Mouse (Mus musculus) CH12.LX (cell line): ENCODE measurements around the gene Foxa1. TPM values are rescaled to one million over a fixed set of nuclear protein-coding genes. Genes with fewer than 3 reads are reported as not detected.

ENCODE experiments used
- DNase-seq: peaks from one replicate; pipeline ENCODE4 v3.0.0-alpha.2; 2013; ENCODE audit errors: extremely low read depth
- H3K27ac ChIP-seq: 2 replicates; pipeline ENCODE4 v1.5.1; 2012; ENCODE audit warnings: low read depth, mild to moderate bottlenecking, control low read depth, moderate library complexity; ENCODE audit not compliant: insufficient read depth
- H3K27me3 ChIP-seq: replicated peaks from 2 replicates; pipeline ENCODE3; 2012; ENCODE audit warnings: inconsistent platforms
- H3K36me3 ChIP-seq, 2 experiments: replicated peaks in 1 of 2; 2 replicates each; pipeline versions ENCODE3 to v1.6.1; 2012; ENCODE audit warnings: inconsistent platforms in 1 of 2, low read length in 1 of 2, mild to moderate bottlenecking in 1 of 2, mixed read lengths in 1 of 2, moderate library complexity in 1 of 2; ENCODE audit not compliant: control insufficient read depth in 1 of 2, insufficient read depth in 1 of 2
- H3K4me1 ChIP-seq, 2 experiments: 2 replicates each; pipeline ENCODE4 v1.6.1; 2012; ENCODE audit warnings: inconsistent platforms in 1 of 2, moderate library complexity in 1 of 2; ENCODE audit not compliant: insufficient read depth in 2 of 2, control insufficient read depth in 1 of 2
- H3K4me2 ChIP-seq: 2 replicates; pipeline ENCODE4 v1.6.1; 2012; ENCODE audit warnings: low read depth, mild to moderate bottlenecking, control low read depth; ENCODE audit not compliant: poor library complexity, insufficient read depth, severe bottlenecking
- H3K4me3 ChIP-seq, 3 experiments: fragments of 150-350 bp in 1 of 3; sonication (generic) in 1 of 3; replicated peaks in 1 of 3; 2 replicates each; pipeline versions ENCODE3 to v1.5.1; 2011 to 2012; ENCODE audit warnings: low read depth in 2 of 3, low read length in 2 of 3, mild to moderate bottlenecking in 2 of 3, moderate library complexity in 2 of 3, control low read depth in 1 of 3, improper control_type of control experiment in 1 of 3, inconsistent platforms in 1 of 3, mixed read lengths in 1 of 3; ENCODE audit not compliant: poor library complexity in 1 of 3
- H3K79me2 ChIP-seq: replicated peaks from 2 replicates; pipeline ENCODE4 v1.6.1; 2012; ENCODE audit warnings: mild to moderate bottlenecking, moderate library complexity; ENCODE audit not compliant: control insufficient read depth, poor library complexity, insufficient read depth, severe bottlenecking; ENCODE audit errors: extremely low read depth
- H3K9ac ChIP-seq: 2 replicates; pipeline ENCODE4 v1.6.1; 2012; ENCODE audit warnings: low read depth, mild to moderate bottlenecking, control low read depth, moderate library complexity; ENCODE audit not compliant: insufficient read depth
- H3K9me3 ChIP-seq: replicated peaks from 2 replicates; pipeline ENCODE3; 2012; ENCODE audit warnings: low read length, inconsistent platforms, mixed read lengths
- CHD1 ChIP-seq: IDR thresholded peaks from 2 replicates; pipeline ENCODE4 v1.6.1; 2012; ENCODE audit warnings: low read depth, low read length, improper control_type of control experiment, inconsistent platforms
- EP300 ChIP-seq: IDR thresholded peaks from 2 replicates; pipeline ENCODE4 v1.6.1; 2011; ENCODE audit warnings: low read length, improper control_type of control experiment
- ETS1 ChIP-seq: conservative IDR thresholded peaks from 2 replicates; pipeline ENCODE4 v1.6.1; 2012; ENCODE audit warnings: low read depth, mild to moderate bottlenecking, inconsistent platforms, low read length, improper control_type of control experiment, moderate library complexity
- HCFC1 ChIP-seq: IDR thresholded peaks from 2 replicates; pipeline ENCODE4 v1.6.1; 2012; ENCODE audit warnings: low read depth, mild to moderate bottlenecking, inconsistent platforms, low read length, improper control_type of control experiment
- JUND ChIP-seq: conservative IDR thresholded peaks from 2 replicates; pipeline ENCODE4 v1.6.1; 2011; ENCODE audit warnings: low read depth, low read length, improper control_type of control experiment
- KAT2A ChIP-seq: IDR thresholded peaks from 2 replicates; pipeline ENCODE4 v1.6.1; 2012; ENCODE audit warnings: low read length, improper control_type of control experiment, inconsistent platforms; ENCODE audit not compliant: insufficient replicate concordance
- MAX ChIP-seq: IDR thresholded peaks from 2 replicates; pipeline ENCODE4 v1.6.1; 2011; ENCODE audit warnings: low read length, improper control_type of control experiment
- MAZ ChIP-seq: IDR thresholded peaks from 2 replicates; pipeline ENCODE4 v1.6.1; 2012; ENCODE audit warnings: low read depth, mild to moderate bottlenecking, inconsistent platforms, low read length, improper control_type of control experiment, moderate library complexity
- MEF2A ChIP-seq: IDR thresholded peaks from 2 replicates; pipeline ENCODE4 v1.6.1; 2014; ENCODE audit warnings: low read depth, mild to moderate bottlenecking, inconsistent platforms, low read length, improper control_type of control experiment, borderline replicate concordance
- MXI1 ChIP-seq: IDR thresholded peaks from 2 replicates; pipeline ENCODE4 v1.6.1; 2011; ENCODE audit warnings: mild to moderate bottlenecking, low read depth, low read length, improper control_type of control experiment
- NELFE ChIP-seq: IDR thresholded peaks from 2 replicates; pipeline ENCODE4 v1.6.1; 2011; ENCODE audit warnings: low read depth, low read length, improper control_type of control experiment
- POLR2A ChIP-seq: IDR thresholded peaks from 2 replicates; pipeline ENCODE4 v1.6.1; 2011; ENCODE audit warnings: low read depth, mild to moderate bottlenecking, improper control_type of control experiment, low read length
- POLR2AphosphoS2 ChIP-seq: IDR thresholded peaks from 2 replicates; pipeline ENCODE4 v1.6.1; 2011; ENCODE audit warnings: low read depth, low read length, improper control_type of control experiment
- RAD21 ChIP-seq: IDR thresholded peaks from 2 replicates; pipeline ENCODE4 v1.6.1; 2011; ENCODE audit warnings: low read depth, mild to moderate bottlenecking, low read length, improper control_type of control experiment, moderate library complexity
- SIN3A ChIP-seq: IDR thresholded peaks from 2 replicates; pipeline ENCODE4 v1.6.1; 2012; ENCODE audit warnings: low read length, improper control_type of control experiment, inconsistent platforms
- SMC3 ChIP-seq: IDR thresholded peaks from 2 replicates; pipeline ENCODE4 v1.6.1; 2011; ENCODE audit warnings: low read depth, low read length, improper control_type of control experiment
- USF1 ChIP-seq: IDR thresholded peaks from 2 replicates; pipeline ENCODE4 v1.6.1; 2014; ENCODE audit warnings: low read depth, mild to moderate bottlenecking, inconsistent platforms, low read length, improper control_type of control experiment
- USF2 ChIP-seq: conservative IDR thresholded peaks from 2 replicates; pipeline ENCODE4 v1.6.1; 2011; ENCODE audit warnings: low read depth, low read length, improper control_type of control experiment
- dilution Hi-C: fragments of 300-500 bp; cut with MboI; formaldehyde crosslinking; loops from 2 replicates; pipeline ENCODE4 v1.14.3; 2020; ENCODE audit warnings: low sequenced_read_pairs; ENCODE audit not compliant: extremely low pct_unique_long_range_greater_than_20kb, extremely low pct_ligation_motif_present
- in situ Hi-C: fragments of 300-500 bp; cut with MboI; formaldehyde crosslinking; loops from 3 replicates; pipeline ENCODE4 v1.14.3; 2019; ENCODE audit warnings: low sequenced_read_pairs, low pct_ligation_motif_present, low pct_unique_long_range_greater_than_20kb, mixed read lengths
- polyA plus RNA-seq: library from polyadenylated mRNA; unstranded; fragments of >175 nt; gene quantifications from 2 replicates; pipeline ENCODE4 v1.2.1, GENCODE M21; 2012; ENCODE audit warnings: low read depth; ENCODE audit not compliant: insufficient read length
- total RNA-seq, 2 experiments: library from RNA; depleted of rRNA; stranded (reverse); fragments of 300-350 nt in 1 of 2; fragments of >200 nt in 1 of 2; gene quantifications; 2 replicates each; pipeline ENCODE4 v1.2.3; 2012 to 2014

Gene Foxa1
- total and polyA plus RNA-seq, 3 experiments, result not detected

DNA sequence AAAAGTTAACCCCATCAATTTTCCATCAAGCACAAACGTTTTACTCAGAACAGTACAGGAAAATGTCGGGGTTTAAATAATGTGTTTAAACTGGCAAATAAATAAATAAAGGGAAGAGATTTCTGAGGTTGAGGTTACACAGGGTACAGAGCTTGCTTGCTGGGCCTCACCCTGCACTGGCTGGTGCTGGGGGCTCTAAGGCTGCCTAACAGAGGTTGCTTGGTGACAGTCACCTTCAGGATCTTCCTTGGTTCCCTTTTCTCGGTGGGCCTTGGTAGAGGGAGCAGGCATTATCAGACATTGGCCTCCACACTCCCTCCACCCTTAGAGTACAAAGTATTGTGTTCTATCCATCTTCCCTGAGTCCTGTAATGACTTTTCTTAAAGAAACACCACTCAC lies 5.6 kb upstream of the Foxa1 start:
- in situ Hi-C loops, result no loop called here
- H3K9me3 ChIP-seq, result no peaks in the 10 kb centered on the region
- no peak overlapping the region for H3K4me3 ChIP-seq
- no peak for DNase-seq
- no peaks in the 10 kb centered on the region for H3K79me2 ChIP-seq
- no peak overlapping the region for H3K9ac ChIP-seq
- TF ChIP-seq HCFC1, result no peak
- H3K36me3 ChIP-seq, result no peaks in the 10 kb centered on the region
- H3K27ac ChIP-seq, result no peak overlapping the region
- H3K27me3 ChIP-seq, result no peaks in the 10 kb centered on the region
- dilution Hi-C loops, result no loop called here
- no peak overlapping the region for H3K4me2 ChIP-seq
- H3K4me1 ChIP-seq, result no peaks in the 10 kb centered on the region

DNA sequence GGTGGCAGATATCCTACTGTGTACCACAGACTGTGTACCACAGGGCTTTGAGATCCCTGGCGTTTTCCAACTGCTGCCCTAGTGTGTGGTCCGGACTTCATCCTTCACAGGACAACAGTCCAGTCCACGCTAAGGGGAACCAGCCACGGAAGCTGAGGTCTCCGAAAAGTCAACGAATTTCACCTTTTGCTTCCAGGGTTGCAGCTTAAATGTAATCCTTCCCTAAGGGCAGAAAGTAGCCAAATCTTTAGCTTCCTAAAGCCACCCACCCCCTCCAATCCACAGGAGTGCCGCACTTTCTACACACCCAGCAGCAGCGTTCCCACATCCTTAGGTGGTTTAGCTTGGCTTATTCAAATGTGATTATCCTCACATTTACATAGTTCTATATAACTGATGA lies 4.2 kb upstream of the Foxa1 start:
- no peak overlapping the region for H3K27ac ChIP-seq
- no peak overlapping the region for H3K9ac ChIP-seq
- no peaks in the 10 kb centered on the region for H3K4me1 ChIP-seq
- no peak for TF ChIP-seq NELFE
- TF ChIP-seq MAX, result no peak
- in situ Hi-C loops (no loop called here), dilution Hi-C loops (no loop called here)
- H3K27me3 ChIP-seq, result no peaks in the 10 kb centered on the region
- no peaks in the 10 kb centered on the region for H3K79me2 ChIP-seq
- H3K4me3 ChIP-seq, result no peak overlapping the region
- DNase-seq, result no peak
- no peaks in the 10 kb centered on the region for H3K36me3 ChIP-seq
- H3K9me3 ChIP-seq, result no peaks in the 10 kb centered on the region
- no peak overlapping the region for H3K4me2 ChIP-seq

DNA sequence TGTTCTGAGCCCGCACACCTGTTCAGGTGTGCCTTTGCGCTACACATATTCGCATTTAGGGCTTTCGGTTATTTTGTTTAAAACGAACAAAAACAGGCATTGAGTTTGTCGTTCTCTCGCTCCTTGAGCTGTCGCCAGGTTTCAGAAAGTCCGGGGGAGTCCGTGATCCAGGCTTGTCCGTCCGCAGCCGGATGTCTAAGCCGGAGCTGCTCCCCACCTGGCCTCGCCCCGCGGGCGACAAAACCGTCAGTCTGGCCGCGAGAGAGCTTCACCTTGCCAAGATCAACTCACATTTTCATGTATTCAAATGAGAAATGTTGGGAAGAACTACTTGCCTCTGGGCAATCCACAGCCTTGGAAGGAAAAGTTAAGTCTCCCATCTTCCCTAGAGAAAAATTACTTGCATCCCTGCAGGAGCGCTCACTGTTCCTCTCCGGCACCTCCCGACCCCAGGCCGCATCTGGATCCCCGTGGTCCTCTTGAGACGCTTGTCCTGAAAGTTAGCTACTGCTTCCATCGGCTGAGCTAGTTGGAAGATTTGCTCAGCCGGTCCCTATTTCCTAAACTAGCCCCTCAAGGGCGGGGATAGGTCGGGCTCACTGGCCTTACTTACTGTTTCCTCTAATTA lies 3.6 kb upstream of the Foxa1 start:
- H3K9me3 ChIP-seq, result peaks cover 2% of the 10 kb centered on the region
- H3K79me2 ChIP-seq, result no peaks in the 10 kb centered on the region
- in situ Hi-C loops, result no loop called here
- no peak for TF ChIP-seq KAT2A
- no peak for TF ChIP-seq ETS1
- no peak for TF ChIP-seq SMC3
- TF ChIP-seq RAD21, result no peak
- no peak for TF ChIP-seq MXI1
- no peak for TF ChIP-seq POLR2AphosphoS2
- TF ChIP-seq EP300, result no peak
- no peak for TF ChIP-seq MAX
- no peak for TF ChIP-seq JUND
- no peak for TF ChIP-seq USF2
- no peak for TF ChIP-seq MEF2A
- TF ChIP-seq USF1, result no peak
- no peak for TF ChIP-seq POLR2A
- TF ChIP-seq SIN3A, result no peak
- TF ChIP-seq MAZ, result no peak
- no peak for TF ChIP-seq CHD1
- TF ChIP-seq, all 38 proteins: peak for 0
- H3K36me3 ChIP-seq, result no peaks in the 10 kb centered on the region
- H3K27ac ChIP-seq, result no peak overlapping the region
- no peak overlapping the region for H3K4me3 ChIP-seq
- H3K4me2 ChIP-seq, result no peak overlapping the region
- DNase-seq, result no peak
- no peak overlapping the region for H3K9ac ChIP-seq
- dilution Hi-C loops, result no loop called here
- H3K4me1 ChIP-seq, result no peaks in the 10 kb centered on the region
- no peaks in the 10 kb centered on the region for H3K27me3 ChIP-seq
